Comparison of ENCODE assay signal across 8 mouse cellular contexts in the genomic region with DNA sequence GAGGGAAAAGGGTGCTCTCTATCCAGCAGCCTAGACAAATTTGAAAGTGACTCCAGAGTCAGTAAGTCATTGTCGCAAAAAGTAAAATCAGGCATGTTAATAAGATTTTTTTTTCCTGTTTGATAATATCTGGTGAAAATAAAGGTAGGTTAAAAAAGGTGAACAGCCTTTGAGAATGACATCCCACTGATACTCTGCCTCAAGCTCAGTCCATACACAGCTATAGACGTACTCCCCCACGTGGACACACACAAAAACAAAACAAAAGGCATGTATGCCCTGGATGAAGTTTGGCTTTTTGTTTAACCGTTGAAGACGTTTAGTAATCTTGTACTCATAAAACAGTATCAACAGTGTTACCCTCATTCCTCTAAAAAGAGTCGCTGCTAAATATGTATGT. TPM values are rescaled to one million over a fixed set of nuclear protein-coding genes. Genes with fewer than 3 reads are reported as not detected.
DNase-seq lines count a peak whose midpoint lies in the region; ATAC-seq lines count a peak whose summit lies in the region.

No protein-coding gene starts in this region.

- no peak for ATAC-seq in hindbrain, embryonic 11.5 days (ENCODE audit: low FRiP score)
- ATAC-seq in liver, embryonic 12.5 days = no peak
- no peak for ATAC-seq in erythroid progenitor cell, adult 5-6 weeks (replicated peaks; ENCODE audit: low FRiP score, poor library complexity, severe bottlenecking)

- WGBS in hindbrain, embryonic 11.5 days = 48% methylated on average over 6 of the region's 6 CpGs
- whole genome bisulfite sequencing in liver, embryonic 12.5 days (ENCODE audit: insufficient replicate concordance) = 51% methylated on average over 6 of the region's 6 CpGs

- H3K9ac ChIP-seq in hindbrain, embryonic 11.5 days (ENCODE audit: low read depth, low read length) = no peak overlapping the region
- H3K9ac ChIP-seq in liver, embryonic 12.5 days = no peak overlapping the region; the same call in 1 of the 2 replicates

- no peaks in the 10 kb centered on the region for H3K9me3 ChIP-seq in hindbrain, embryonic 11.5 days (ENCODE audit: control insufficient read depth, low read length)
- no peaks in the 10 kb centered on the region for H3K9me3 ChIP-seq in liver, embryonic 12.5 days (replicated peaks)

- H3K27me3 ChIP-seq in hindbrain, embryonic 11.5 days (ENCODE audit: control insufficient read depth, insufficient read depth, low read length) = no peaks in the 10 kb centered on the region
- H3K27me3 ChIP-seq in liver, embryonic 12.5 days (replicated peaks) = no peaks in the 10 kb centered on the region

- 0 out of 2 replicates have a peak, but pooled peaks cover 2% of the 10 kb centered on the region for H3K4me1 ChIP-seq in hindbrain, embryonic 11.5 days (replicated peaks; ENCODE audit: control insufficient read depth, insufficient read depth, low read length)
- H3K4me1 ChIP-seq in liver, embryonic 12.5 days = peaks cover 19% of the 10 kb centered on the region

- no peaks in the 10 kb centered on the region for H3K36me3 ChIP-seq in hindbrain, embryonic 11.5 days (ENCODE audit: control insufficient read depth, insufficient read depth, low read length)
- no peaks in the 10 kb centered on the region for H3K36me3 ChIP-seq in liver, embryonic 12.5 days

- H3K4me2 ChIP-seq in hindbrain, embryonic 11.5 days (replicated peaks; ENCODE audit: low read depth, low read length) = peak overlapping the region; percentile 59; the same call in 1 of the 2 replicates
- peak overlapping the region; percentile 75 for H3K4me2 ChIP-seq in liver, embryonic 12.5 days

- no peak overlapping the region for H3K4me3 ChIP-seq in hindbrain, embryonic 11.5 days (ENCODE audit: low read depth, low read length)
- peak overlapping the region; percentile 83 for H3K4me3 ChIP-seq in liver, embryonic 12.5 days

- H3K27ac ChIP-seq in hindbrain, embryonic 11.5 days (ENCODE audit: low read depth, low read length) = no peak overlapping the region
- H3K27ac ChIP-seq in liver, embryonic 12.5 days = no peak overlapping the region

- DNase-seq in adrenal gland, postnatal 10 days = peak; percentile 15
- DNase-seq in adrenal gland, postnatal 4 days (ENCODE audit: low spot score in 2 of 2) = no peak
- peak; percentile 46 for DNase-seq in CD4-positive helper T cell, adult 2 months (ENCODE audit: low read depth, low spot score)
- peak; percentile 7 to 25 for DNase-seq in cerebellum, postnatal 36 days
- no peak for DNase-seq in hindbrain, embryonic 11.5 days (ENCODE audit: low spot score)
- peak; percentile 43 for DNase-seq in retina, embryonic 14.5 days (ENCODE audit: low spot score)

RNA-seq across cellular contexts. Expression of gene D3Ertd751e, which starts 1.0 kb away (rescaled TPM):
- total RNA-seq in adrenal gland, postnatal 10 days (2021) = 10 to 100 TPM; 11.5 to 15.6 TPM
- 10 to 100 TPM; 17.6 to 19.2 TPM for total RNA-seq in adrenal gland, postnatal 4 days (2021)
- 18.4 and 18.8 TPM in 2 replicates for polyA plus RNA-seq in hindbrain, embryonic 11.5 days (2014; fragmentation: Nextera tagmentation; extraction: Ambion mirVana)
- 7.7 and 8.3 TPM in 2 replicates for polyA plus RNA-seq in liver, embryonic 12.5 days (2016; fragmentation: Nextera tagmentation; extraction: Ambion mirVana)
- total RNA-seq in erythroid progenitor cell, adult 5-6 weeks (2015; ENCODE audit: low replicate concordance) = 2.5 and 2.9 TPM in 2 replicates
- total RNA-seq in erythroid progenitor cell, adult 5-6 weeks (2017; ENCODE audit: low replicate concordance) = 0.83 and 5.1 TPM in 2 replicates

RNA-seq across cellular contexts. Expression of gene Sclt1, which starts 1.1 kb away (rescaled TPM):
- 10 to 100 TPM in 1 of 2 experiments, 1 to 10 TPM in 1; 9.8 to 15.1 TPM for total RNA-seq in adrenal gland, postnatal 10 days (2021)
- 10 to 100 TPM; 18.7 to 19.2 TPM for total RNA-seq in adrenal gland, postnatal 4 days (2021)
- 24.4 and 31.0 TPM in 2 replicates for polyA plus RNA-seq in hindbrain, embryonic 11.5 days (2014; fragmentation: Nextera tagmentation; extraction: Ambion mirVana)
- polyA plus RNA-seq in liver, embryonic 12.5 days (2016; fragmentation: Nextera tagmentation; extraction: Ambion mirVana) = 8.1 and 9.3 TPM in 2 replicates
- 28.8 and 35.2 TPM in 2 replicates for total RNA-seq in erythroid progenitor cell, adult 5-6 weeks (2015; ENCODE audit: low replicate concordance)
- 24.2 and 32.7 TPM in 2 replicates for total RNA-seq in erythroid progenitor cell, adult 5-6 weeks (2017; ENCODE audit: low replicate concordance)

Comparison
In these comparisons a context has a peak if more than half of its experiments do, and no peak if none do; other contexts are left out.
1. DNase-seq: peak in adrenal gland, postnatal 10 days (single experiment), CD4-positive helper T cell, adult 2 months (single experiment), cerebellum, postnatal 36 days (2 of 2) and retina, embryonic 14.5 days (single experiment); none in adrenal gland, postnatal 4 days (0 of 2) and hindbrain, embryonic 11.5 days (single experiment).